Mouse (Mus musculus): ENCODE data around the gene Akap1. TPM values are rescaled to one million over a fixed set of nuclear protein-coding genes. Genes with fewer than 3 reads are reported as not detected.

Gene Akap1
- polyA plus RNA-seq, 1 experiment: 32.2 TPM

DNA sequence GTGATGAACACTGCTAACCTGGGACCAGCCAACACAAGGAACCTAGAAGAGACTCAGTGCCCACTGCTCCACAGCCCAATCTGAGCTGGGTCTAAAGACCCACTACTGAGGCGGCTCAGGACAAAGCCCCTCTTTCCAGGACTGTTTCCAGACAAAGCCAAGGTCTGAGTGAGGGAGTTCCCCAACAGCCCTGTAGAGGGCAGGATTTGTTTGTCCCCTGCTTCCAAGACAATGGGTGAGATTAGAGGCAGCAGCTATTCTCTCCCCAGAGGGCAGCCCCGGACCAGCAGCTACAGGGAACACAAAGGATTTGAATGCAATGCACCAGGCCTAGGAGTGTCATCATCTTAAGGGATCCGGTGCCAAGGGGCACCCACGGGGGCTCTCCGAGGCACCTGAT lies 15.8 kb downstream of the Akap1 start:
- Histone ChIP-seq H3K4me1 (ENCODE audit: control insufficient read depth, insufficient read depth, low read length) (peaks cover 7% of the 10 kb centered on the region; the same call in 1 of the 2 replicates), H3K4me3 (replicated peaks; ENCODE audit: extremely low read depth, low read depth, low read length) (no peak overlapping the region)
- peak; percentile 62 for DNase-seq
- TF ChIP-seq CTCF (IDR thresholded peaks at IDR 0.05; ENCODE audit: insufficient read depth, low read length) (peak; percentile 76), POLR2A (IDR thresholded peaks at IDR 0.05; ENCODE audit: borderline replicate concordance, extremely low read depth, low read depth, low read length) (no peak)
- WGBS: 17% methylated on average over 5 of the region's 5 CpGs

GRCm38 (mm10) chr11:88847281-88848006 lies 16.9 kb downstream of the Akap1 start:
- DNase-seq: no peak
- WGBS: 64% methylated on average over 8 of the region's 8 CpGs

DNA sequence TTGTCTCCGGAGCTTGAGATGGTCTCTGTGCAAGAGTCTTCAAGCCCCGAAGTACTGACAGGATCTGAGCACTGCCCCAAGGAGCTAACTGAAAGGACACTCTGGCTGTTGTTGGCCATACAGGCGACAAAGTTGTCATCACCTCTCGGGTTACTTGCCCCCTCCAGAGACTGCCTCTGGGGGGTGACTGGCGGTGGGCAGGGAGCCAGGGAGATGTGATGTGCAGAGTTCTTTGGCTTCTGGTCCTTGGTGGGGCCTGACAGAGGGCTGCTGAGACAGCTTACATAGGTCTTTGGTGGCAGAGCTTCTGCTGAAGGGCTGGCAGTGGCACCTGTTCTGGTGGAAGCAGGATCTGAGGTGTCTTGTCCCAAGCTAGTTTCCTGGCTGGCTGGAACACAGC lies 20.0 kb downstream of the Akap1 start:
- DNase-seq: no peak
- Histone ChIP-seq H3K4me1 (ENCODE audit: control insufficient read depth, insufficient read depth, low read length) (peaks cover 6% of the 10 kb centered on the region; the same call in 1 of the 2 replicates), H3K4me3 (replicated peaks; ENCODE audit: extremely low read depth, low read depth, low read length) (no peak overlapping the region)
- no peak for TF ChIP-seq CTCF (IDR thresholded peaks at IDR 0.05; ENCODE audit: insufficient read depth, low read length)
- TF ChIP-seq POLR2A (IDR thresholded peaks at IDR 0.05; ENCODE audit: borderline replicate concordance, extremely low read depth, low read depth, low read length): no peak
- 80% methylated on average over 5 of the region's 5 CpGs for WGBS

More at GRCm38 (mm10) chr11:88847281-88848006, 16.9 kb downstream of the Akap1 start:
- TF ChIP-seq POLR2A (IDR thresholded peaks at IDR 0.05; ENCODE audit: borderline replicate concordance, extremely low read depth, low read depth, low read length): no peak
- no peak for TF ChIP-seq CTCF (IDR thresholded peaks at IDR 0.05; ENCODE audit: insufficient read depth, low read length)
- Histone ChIP-seq H3K4me1 (ENCODE audit: control insufficient read depth, insufficient read depth, low read length) (peaks cover 7% of the 10 kb centered on the region; the same call in 1 of the 2 replicates), H3K4me3 (replicated peaks; ENCODE audit: extremely low read depth, low read depth, low read length) (no peak overlapping the region)

DNA sequence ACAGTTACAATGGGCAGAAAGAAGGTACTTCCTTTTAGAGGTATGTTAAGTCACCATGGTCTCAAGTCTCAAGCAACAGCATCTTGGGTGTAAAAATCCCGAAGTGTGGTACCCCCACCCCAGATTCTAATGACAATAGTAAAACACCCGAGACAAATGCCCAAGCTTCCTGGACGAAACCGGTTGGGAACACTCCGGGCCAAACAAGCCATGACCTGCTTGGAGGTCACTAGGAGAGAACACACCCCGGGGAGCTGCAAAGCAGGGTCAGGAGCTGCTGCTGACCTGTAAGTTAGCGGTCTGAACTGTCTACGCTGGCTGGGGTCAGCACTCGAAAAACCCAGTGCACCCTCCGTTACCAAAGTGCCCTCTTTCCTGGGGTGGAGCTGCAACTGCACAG lies 21.1 kb downstream of the Akap1 start:
- TF ChIP-seq CTCF (IDR thresholded peaks at IDR 0.05; ENCODE audit: insufficient read depth, low read length): no peak
- no peak for TF ChIP-seq POLR2A (IDR thresholded peaks at IDR 0.05; ENCODE audit: borderline replicate concordance, extremely low read depth, low read depth, low read length)
- WGBS: 90% methylated on average over 10 of the region's 10 CpGs
- H3K4me1 ChIP-seq (ENCODE audit: control insufficient read depth, insufficient read depth, low read length): no peaks in the 10 kb centered on the region
- no peak for DNase-seq
- no peak overlapping the region for H3K4me3 ChIP-seq (replicated peaks; ENCODE audit: extremely low read depth, low read depth, low read length)

GRCm38 (mm10) chr11:88842315-88842975 lies 21.9 kb downstream of the Akap1 start:
- 91% methylated on average over 13 of the region's 13 CpGs for WGBS
- Histone ChIP-seq H3K4me1 (ENCODE audit: control insufficient read depth, insufficient read depth, low read length) (no peaks in the 10 kb centered on the region), H3K4me3 (replicated peaks; ENCODE audit: extremely low read depth, low read depth, low read length) (no peak overlapping the region)
- DNase-seq: no peak
- TF ChIP-seq POLR2A (IDR thresholded peaks at IDR 0.05; ENCODE audit: borderline replicate concordance, extremely low read depth, low read depth, low read length): no peak
- TF ChIP-seq CTCF (IDR thresholded peaks at IDR 0.05; ENCODE audit: insufficient read depth, low read length): no peak

DNA sequence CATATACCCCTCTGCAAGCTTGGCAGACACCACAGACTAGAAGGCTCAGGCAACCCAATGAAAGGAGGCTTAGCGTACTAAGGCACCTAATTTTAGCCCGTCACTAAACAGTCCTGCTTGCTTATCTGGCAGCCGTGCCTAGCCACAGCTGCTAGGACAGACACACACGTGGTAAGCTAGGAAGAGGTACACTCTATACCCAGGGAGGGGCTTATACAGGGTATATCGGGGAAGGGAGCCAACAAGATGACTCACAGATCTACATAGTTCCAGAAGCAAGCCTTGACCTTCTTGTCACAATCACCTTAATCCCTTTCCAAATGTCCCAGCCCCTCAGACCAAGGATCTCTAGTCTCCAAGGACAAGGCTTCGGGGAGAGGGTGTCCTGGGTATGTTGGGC lies 23.0 kb downstream of the Akap1 start:
- H3K4me3 ChIP-seq (replicated peaks; ENCODE audit: extremely low read depth, low read depth, low read length): no peak overlapping the region
- no peaks in the 10 kb centered on the region for H3K4me1 ChIP-seq (ENCODE audit: control insufficient read depth, insufficient read depth, low read length)
- 55% methylated on average over 6 of the region's 6 CpGs for WGBS
- DNase-seq: no peak
- TF ChIP-seq POLR2A (IDR thresholded peaks at IDR 0.05; ENCODE audit: borderline replicate concordance, extremely low read depth, low read depth, low read length) (no peak), CTCF (IDR thresholded peaks at IDR 0.05; ENCODE audit: insufficient read depth, low read length) (no peak)

DNA sequence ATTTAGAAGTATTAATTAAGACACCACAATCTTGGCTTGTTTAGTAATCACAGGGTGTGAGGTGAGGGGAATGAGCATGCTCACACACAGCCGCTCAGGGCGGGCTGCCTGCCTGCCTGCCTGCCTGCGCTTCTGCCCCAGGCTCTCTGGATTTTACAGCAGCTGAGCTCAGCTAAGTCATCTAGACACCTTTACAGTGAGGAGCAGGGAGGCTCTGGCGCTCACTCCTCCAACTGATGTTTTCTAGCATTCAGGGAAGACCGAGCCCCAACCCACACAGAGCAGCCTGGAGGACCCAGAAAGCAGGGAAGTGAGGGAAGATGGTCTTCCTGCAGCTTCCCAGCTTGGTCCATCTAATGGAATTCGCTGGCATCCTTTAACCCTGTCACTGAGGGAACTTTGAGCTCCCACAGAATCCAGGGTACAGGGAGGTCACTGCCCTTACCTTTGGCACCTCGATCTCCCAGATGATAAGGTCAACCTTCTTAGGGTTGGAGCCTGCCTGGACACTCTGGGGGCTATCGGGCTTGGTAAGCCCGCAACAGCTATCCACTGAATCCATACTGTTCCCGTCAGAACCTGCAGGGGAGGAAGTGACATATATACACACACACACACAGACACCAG lies 23.5 kb downstream of the Akap1 start:
- TF ChIP-seq CTCF (IDR thresholded peaks at IDR 0.05; ENCODE audit: insufficient read depth, low read length): no peak
- TF ChIP-seq POLR2A (IDR thresholded peaks at IDR 0.05; ENCODE audit: borderline replicate concordance, extremely low read depth, low read depth, low read length): no peak
- Histone ChIP-seq H3K4me3 (replicated peaks; ENCODE audit: extremely low read depth, low read depth, low read length) (no peak overlapping the region), H3K4me1 (ENCODE audit: control insufficient read depth, insufficient read depth, low read length) (no peaks in the 10 kb centered on the region)
- no peak for DNase-seq
- 84% methylated on average over 10 of the region's 10 CpGs for WGBS

DNA sequence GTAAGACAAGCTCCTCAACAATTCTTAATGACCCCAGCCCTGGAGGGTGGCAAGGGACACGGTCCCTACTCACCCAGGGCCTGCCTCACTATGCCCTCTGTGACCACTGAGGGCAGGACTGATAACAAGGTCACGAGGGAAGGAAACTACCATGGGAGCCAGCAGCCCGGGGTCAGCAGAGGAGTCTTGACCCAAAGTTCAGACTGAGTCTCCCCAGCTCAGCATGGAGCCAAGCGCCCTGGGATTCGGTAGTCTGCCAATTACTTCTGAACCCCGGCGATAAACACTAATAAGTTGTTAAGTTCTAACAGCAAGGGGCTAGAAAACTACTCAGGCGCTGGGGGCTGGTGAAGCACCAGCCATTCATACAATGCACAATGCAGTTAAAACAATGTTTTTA lies 24.1 kb downstream of the Akap1 start:
- TF ChIP-seq CTCF (IDR thresholded peaks at IDR 0.05; ENCODE audit: insufficient read depth, low read length): no peak
- TF ChIP-seq POLR2A (IDR thresholded peaks at IDR 0.05; ENCODE audit: borderline replicate concordance, extremely low read depth, low read depth, low read length): no peak
- Histone ChIP-seq H3K4me3 (replicated peaks; ENCODE audit: extremely low read depth, low read depth, low read length) (no peak overlapping the region), H3K4me1 (ENCODE audit: control insufficient read depth, insufficient read depth, low read length) (no peaks in the 10 kb centered on the region)
- WGBS: 74% methylated on average over 8 of the region's 8 CpGs
- DNase-seq: no peak

- no peak for DNase-seq
- TF ChIP-seq CTCF (IDR thresholded peaks at IDR 0.05; ENCODE audit: insufficient read depth, low read length): no peak
- Histone ChIP-seq H3K4me3 (replicated peaks; ENCODE audit: extremely low read depth, low read depth, low read length) (no peak overlapping the region), H3K4me1 (ENCODE audit: control insufficient read depth, insufficient read depth, low read length) (no peaks in the 10 kb centered on the region)
- 91% methylated on average over 6 of the region's 6 CpGs for WGBS
Measured at GRCm38 (mm10) chr11:88839379-88839778, 25.0 kb downstream of the Akap1 start.

All from lung, adult 2 months (tissue).